Mouse (Mus musculus): ENCODE data around the gene Dapk2. TPM values are rescaled to one million over a fixed set of nuclear protein-coding genes. Genes with fewer than 3 reads are reported as not detected.
"Not testable (repeated sequence)": the region's sequence is repeated elsewhere in the genome, so short reads cannot be mapped to it uniquely, and the experiment has no call there.

The Dapk2 gene
- polyA plus RNA-seq, 1 experiment from 2014 or later, result 2.7 TPM

- not testable (repeated sequence) for H3K27ac ChIP-seq (ENCODE audit: low read depth, low read length); H3K36me3 ChIP-seq (ENCODE audit: control insufficient read depth, insufficient read depth, low read length); H3K4me3 ChIP-seq (ENCODE audit: low read depth, low read length); H3K4me2 ChIP-seq (replicated peaks; ENCODE audit: low read depth, low read length); H3K4me1 ChIP-seq (replicated peaks; ENCODE audit: control insufficient read depth, insufficient read depth, low read length); H3K27me3 ChIP-seq (ENCODE audit: control insufficient read depth, insufficient read depth, low read length); H3K9me3 ChIP-seq (ENCODE audit: control insufficient read depth, low read length); DNase-seq (ENCODE audit: low spot score); ATAC-seq (ENCODE audit: low FRiP score); H3K9ac ChIP-seq (ENCODE audit: low read depth, low read length)
- 94% methylated on average over 2 of the region's 2 CpGs for WGBS
These were observed 127.2 kb downstream of the Dapk2 start for GRCm38 (mm10) chr9:66285241-66285640.

- 56% methylated on average over 7 of the region's 7 CpGs for WGBS
- H3K4me1 ChIP-seq (replicated peaks; ENCODE audit: control insufficient read depth, insufficient read depth, low read length), result no peaks in the 10 kb centered on the region
- ATAC-seq (ENCODE audit: low FRiP score) (no peak), DNase-seq (ENCODE audit: low spot score) (peak; percentile 25)
- H3K4me2 ChIP-seq (replicated peaks; ENCODE audit: low read depth, low read length), result no peak overlapping the region
- H3K27ac ChIP-seq (ENCODE audit: low read depth, low read length), result no peak overlapping the region
- no peaks in the 10 kb centered on the region for H3K27me3 ChIP-seq (ENCODE audit: control insufficient read depth, insufficient read depth, low read length)
- H3K36me3 ChIP-seq (ENCODE audit: control insufficient read depth, insufficient read depth, low read length), result no peaks in the 10 kb centered on the region
- H3K9me3 ChIP-seq (ENCODE audit: control insufficient read depth, low read length), result no peaks in the 10 kb centered on the region
- H3K4me3 ChIP-seq (ENCODE audit: low read depth, low read length), result no peak overlapping the region
- H3K9ac ChIP-seq (ENCODE audit: low read depth, low read length), result no peak overlapping the region
These were observed 127.9 kb downstream of the Dapk2 start for GRCm38 (mm10) chr9:66285901-66286300.

- no peak overlapping the region for H3K4me3 ChIP-seq (ENCODE audit: low read depth, low read length)
- no peak overlapping the region for H3K4me2 ChIP-seq (replicated peaks; ENCODE audit: low read depth, low read length)
- no peak overlapping the region for H3K9ac ChIP-seq (ENCODE audit: low read depth, low read length)
- no peak overlapping the region for H3K27ac ChIP-seq (ENCODE audit: low read depth, low read length)
- ATAC-seq (ENCODE audit: low FRiP score), result no peak
- H3K9me3 ChIP-seq (ENCODE audit: control insufficient read depth, low read length), result no peaks in the 10 kb centered on the region
- peaks cover 3% of the 10 kb centered on the region; the same call in 1 of the 2 replicates for H3K4me1 ChIP-seq (replicated peaks; ENCODE audit: control insufficient read depth, insufficient read depth, low read length)
- WGBS, result 80% methylated on average over 2 of the region's 2 CpGs
- H3K27me3 ChIP-seq (ENCODE audit: control insufficient read depth, insufficient read depth, low read length), result no peaks in the 10 kb centered on the region
- DNase-seq (ENCODE audit: low spot score), result no peak
- no peaks in the 10 kb centered on the region for H3K36me3 ChIP-seq (ENCODE audit: control insufficient read depth, insufficient read depth, low read length)
These were observed 132.7 kb downstream of the Dapk2 start for GRCm38 (mm10) chr9:66290727-66291126.

GRCm38 (mm10) chr9:66293319-66293718 lies 135.3 kb downstream of the Dapk2 start:
- no peak overlapping the region for H3K9ac ChIP-seq (ENCODE audit: low read depth, low read length)
- H3K36me3 ChIP-seq (ENCODE audit: control insufficient read depth, insufficient read depth, low read length), result no peaks in the 10 kb centered on the region
- no peak for ATAC-seq (ENCODE audit: low FRiP score)
- H3K4me2 ChIP-seq (replicated peaks; ENCODE audit: low read depth, low read length), result no peak overlapping the region
- no peak overlapping the region for H3K27ac ChIP-seq (ENCODE audit: low read depth, low read length)
- 92% methylated on average over 2 of the region's 2 CpGs for WGBS
- no peak for DNase-seq (ENCODE audit: low spot score)
- H3K4me1 ChIP-seq (replicated peaks; ENCODE audit: control insufficient read depth, insufficient read depth, low read length), result peaks cover 3% of the 10 kb centered on the region; the same call in 1 of the 2 replicates
- no peaks in the 10 kb centered on the region; the same call in 1 of the 2 replicates for H3K27me3 ChIP-seq (ENCODE audit: control insufficient read depth, insufficient read depth, low read length)
- H3K4me3 ChIP-seq (ENCODE audit: low read depth, low read length), result no peak overlapping the region
- H3K9me3 ChIP-seq (ENCODE audit: control insufficient read depth, low read length), result no peaks in the 10 kb centered on the region

GRCm38 (mm10) chr9:66294227-66294626 lies 136.2 kb downstream of the Dapk2 start:
- Histone ChIP-seq H3K4me2 (replicated peaks; ENCODE audit: low read depth, low read length) (no peak overlapping the region), H3K4me3 (ENCODE audit: low read depth, low read length) (no peak overlapping the region), H3K4me1 (replicated peaks; ENCODE audit: control insufficient read depth, insufficient read depth, low read length) (peaks cover 3% of the 10 kb centered on the region; the same call in 1 of the 2 replicates), H3K27me3 (ENCODE audit: control insufficient read depth, insufficient read depth, low read length) (no peaks in the 10 kb centered on the region; the same call in 1 of the 2 replicates), H3K27ac (ENCODE audit: low read depth, low read length) (no peak overlapping the region), H3K36me3 (ENCODE audit: control insufficient read depth, insufficient read depth, low read length) (no peaks in the 10 kb centered on the region), H3K9me3 (ENCODE audit: control insufficient read depth, low read length) (no peaks in the 10 kb centered on the region), H3K9ac (ENCODE audit: low read depth, low read length) (no peak overlapping the region)
- ATAC-seq (ENCODE audit: low FRiP score), result no peak
- 100% methylated on average over 1 of the region's 1 CpGs for WGBS
- DNase-seq (ENCODE audit: low spot score), result no peak

GRCm38 (mm10) chr9:66294980-66295410 lies 137.0 kb downstream of the Dapk2 start:
- no peak overlapping the region for H3K9ac ChIP-seq (ENCODE audit: low read depth, low read length)
- WGBS, result 6% methylated on average over 3 of the region's 3 CpGs
- H3K4me2 ChIP-seq (replicated peaks; ENCODE audit: low read depth, low read length), result no peak overlapping the region
- no peak overlapping the region for H3K4me3 ChIP-seq (ENCODE audit: low read depth, low read length)
- peak overlapping the region; percentile 60 for H3K27ac ChIP-seq (ENCODE audit: low read depth, low read length)
- peak; percentile 57 for DNase-seq (ENCODE audit: low spot score)
- peaks cover 3% of the 10 kb centered on the region; the same call in 1 of the 2 replicates for H3K4me1 ChIP-seq (replicated peaks; ENCODE audit: control insufficient read depth, insufficient read depth, low read length)
- H3K36me3 ChIP-seq (ENCODE audit: control insufficient read depth, insufficient read depth, low read length), result no peaks in the 10 kb centered on the region
- no peaks in the 10 kb centered on the region for H3K9me3 ChIP-seq (ENCODE audit: control insufficient read depth, low read length)
- peak; percentile 70 for ATAC-seq (ENCODE audit: low FRiP score)
- H3K27me3 ChIP-seq (ENCODE audit: control insufficient read depth, insufficient read depth, low read length), result no peaks in the 10 kb centered on the region; the same call in 1 of the 2 replicates

GRCm38 (mm10) chr9:66295577-66296120 lies 137.6 kb downstream of the Dapk2 start:
- DNase-seq (ENCODE audit: low spot score), result no peak
- Histone ChIP-seq H3K9me3 (ENCODE audit: control insufficient read depth, low read length) (no peaks in the 10 kb centered on the region), H3K4me3 (ENCODE audit: low read depth, low read length) (no peak overlapping the region), H3K4me2 (replicated peaks; ENCODE audit: low read depth, low read length) (no peak overlapping the region), H3K36me3 (ENCODE audit: control insufficient read depth, insufficient read depth, low read length) (no peaks in the 10 kb centered on the region), H3K4me1 (replicated peaks; ENCODE audit: control insufficient read depth, insufficient read depth, low read length) (peaks cover 3% of the 10 kb centered on the region; the same call in 1 of the 2 replicates), H3K27me3 (ENCODE audit: control insufficient read depth, insufficient read depth, low read length) (no peaks in the 10 kb centered on the region; the same call in 1 of the 2 replicates), H3K9ac (ENCODE audit: low read depth, low read length) (no peak overlapping the region), H3K27ac (ENCODE audit: low read depth, low read length) (peak overlapping the region; percentile 60; the same call in 1 of the 2 replicates)
- 69% methylated on average over 6 of the region's 6 CpGs for WGBS
- ATAC-seq (ENCODE audit: low FRiP score), result no peak

GRCm38 (mm10) chr9:66298783-66299182 lies 140.8 kb downstream of the Dapk2 start:
- DNase-seq (ENCODE audit: low spot score) (no peak), ATAC-seq (ENCODE audit: low FRiP score) (no peak)
- Histone ChIP-seq H3K9ac (ENCODE audit: low read depth, low read length) (no peak overlapping the region), H3K27me3 (ENCODE audit: control insufficient read depth, insufficient read depth, low read length) (no peaks in the 10 kb centered on the region; the same call in 1 of the 2 replicates), H3K4me3 (ENCODE audit: low read depth, low read length) (no peak overlapping the region), H3K27ac (ENCODE audit: low read depth, low read length) (no peak overlapping the region), H3K9me3 (ENCODE audit: control insufficient read depth, low read length) (no peaks in the 10 kb centered on the region), H3K36me3 (ENCODE audit: control insufficient read depth, insufficient read depth, low read length) (no peaks in the 10 kb centered on the region), H3K4me2 (replicated peaks; ENCODE audit: low read depth, low read length) (no peak overlapping the region), H3K4me1 (replicated peaks; ENCODE audit: control insufficient read depth, insufficient read depth, low read length) (peaks cover 3% of the 10 kb centered on the region; the same call in 1 of the 2 replicates)
- WGBS, result 87% methylated on average over 4 of the region's 4 CpGs

- Histone ChIP-seq H3K36me3 (ENCODE audit: control insufficient read depth, insufficient read depth, low read length) (no peaks in the 10 kb centered on the region), H3K9ac (ENCODE audit: low read depth, low read length) (no peak overlapping the region), H3K27me3 (ENCODE audit: control insufficient read depth, insufficient read depth, low read length) (no peaks in the 10 kb centered on the region; the same call in 1 of the 2 replicates), H3K4me3 (ENCODE audit: low read depth, low read length) (no peak overlapping the region), H3K27ac (ENCODE audit: low read depth, low read length) (no peak overlapping the region), H3K9me3 (ENCODE audit: control insufficient read depth, low read length) (no peaks in the 10 kb centered on the region), H3K4me2 (replicated peaks; ENCODE audit: low read depth, low read length) (no peak overlapping the region), H3K4me1 (replicated peaks; ENCODE audit: control insufficient read depth, insufficient read depth, low read length) (no peaks in the 10 kb centered on the region)
- 90% methylated on average over 2 of the region's 2 CpGs for WGBS
- ATAC-seq (ENCODE audit: low FRiP score) (no peak), DNase-seq (ENCODE audit: low spot score) (no peak)
These were observed 142.5 kb downstream of the Dapk2 start for GRCm38 (mm10) chr9:66300448-66301027.

Data from hindbrain, embryonic 11.5 days (tissue).